Mouse (Mus musculus) CH12.LX (cell line): Measurements from ENCODE around the gene Cmip. TPM values are rescaled to one million over a fixed set of nuclear protein-coding genes. Genes with fewer than 3 reads are reported as not detected.

Experiments used
- DNase-seq: peaks from one replicate; pipeline ENCODE4 v3.0.0-alpha.2; 2013; ENCODE audit errors: extremely low read depth
- H3K27ac ChIP-seq: 2 replicates; pipeline ENCODE4 v1.5.1; 2012; ENCODE audit warnings: low read depth, mild to moderate bottlenecking, control low read depth, moderate library complexity; ENCODE audit not compliant: insufficient read depth
- H3K27me3 ChIP-seq: replicated peaks from 2 replicates; pipeline ENCODE3; 2012; ENCODE audit warnings: inconsistent platforms
- H3K36me3 ChIP-seq, 2 experiments: replicated peaks in 1 of 2; 2 replicates each; pipeline versions ENCODE3 to v1.6.1; 2012; ENCODE audit warnings: inconsistent platforms in 1 of 2, low read length in 1 of 2, mild to moderate bottlenecking in 1 of 2, mixed read lengths in 1 of 2, moderate library complexity in 1 of 2; ENCODE audit not compliant: control insufficient read depth in 1 of 2, insufficient read depth in 1 of 2
- H3K4me1 ChIP-seq, 2 experiments: 2 replicates each; pipeline ENCODE4 v1.6.1; 2012; ENCODE audit warnings: inconsistent platforms in 1 of 2, moderate library complexity in 1 of 2; ENCODE audit not compliant: insufficient read depth in 2 of 2, control insufficient read depth in 1 of 2
- H3K4me2 ChIP-seq: 2 replicates; pipeline ENCODE4 v1.6.1; 2012; ENCODE audit warnings: low read depth, mild to moderate bottlenecking, control low read depth; ENCODE audit not compliant: poor library complexity, insufficient read depth, severe bottlenecking
- H3K4me3 ChIP-seq, 3 experiments: fragments of 150-350 bp in 1 of 3; sonication (generic) in 1 of 3; replicated peaks in 1 of 3; 2 replicates each; pipeline versions ENCODE3 to v1.5.1; 2011 to 2012; ENCODE audit warnings: low read depth in 2 of 3, low read length in 2 of 3, mild to moderate bottlenecking in 2 of 3, moderate library complexity in 2 of 3, control low read depth in 1 of 3, improper control_type of control experiment in 1 of 3, inconsistent platforms in 1 of 3, mixed read lengths in 1 of 3; ENCODE audit not compliant: poor library complexity in 1 of 3
- H3K79me2 ChIP-seq: replicated peaks from 2 replicates; pipeline ENCODE4 v1.6.1; 2012; ENCODE audit warnings: mild to moderate bottlenecking, moderate library complexity; ENCODE audit not compliant: control insufficient read depth, poor library complexity, insufficient read depth, severe bottlenecking; ENCODE audit errors: extremely low read depth
- H3K9ac ChIP-seq: 2 replicates; pipeline ENCODE4 v1.6.1; 2012; ENCODE audit warnings: low read depth, mild to moderate bottlenecking, control low read depth, moderate library complexity; ENCODE audit not compliant: insufficient read depth
- H3K9me3 ChIP-seq: replicated peaks from 2 replicates; pipeline ENCODE3; 2012; ENCODE audit warnings: low read length, inconsistent platforms, mixed read lengths
- CHD1 ChIP-seq: IDR thresholded peaks from 2 replicates; pipeline ENCODE4 v1.6.1; 2012; ENCODE audit warnings: low read depth, low read length, improper control_type of control experiment, inconsistent platforms
- CHD2 ChIP-seq: IDR thresholded peaks from 2 replicates; pipeline ENCODE4 v1.6.1; 2011; ENCODE audit warnings: low read length, improper control_type of control experiment
- E2F4 ChIP-seq: IDR thresholded peaks from 2 replicates; pipeline ENCODE4 v1.6.1; 2011; ENCODE audit warnings: low read depth, low read length, improper control_type of control experiment; ENCODE audit not compliant: insufficient replicate concordance
- ELF1 ChIP-seq: IDR thresholded peaks from 2 replicates; pipeline ENCODE4 v1.6.1; 2014; ENCODE audit warnings: low read depth, mild to moderate bottlenecking, inconsistent platforms, low read length, improper control_type of control experiment
- GABPA ChIP-seq: IDR thresholded peaks from 2 replicates; pipeline ENCODE4 v1.6.1; 2012; ENCODE audit warnings: low read depth, low read length, improper control_type of control experiment, inconsistent platforms; ENCODE audit not compliant: insufficient replicate concordance
- HCFC1 ChIP-seq: IDR thresholded peaks from 2 replicates; pipeline ENCODE4 v1.6.1; 2012; ENCODE audit warnings: low read depth, mild to moderate bottlenecking, inconsistent platforms, low read length, improper control_type of control experiment
- IRF4 ChIP-seq: IDR thresholded peaks from 2 replicates; pipeline ENCODE4 v1.6.1; 2014; ENCODE audit warnings: low read depth, mild to moderate bottlenecking, inconsistent platforms, low read length, improper control_type of control experiment
- JUN ChIP-seq: IDR thresholded peaks from 2 replicates; pipeline ENCODE4 v1.6.1; 2011; ENCODE audit warnings: low read depth, mild to moderate bottlenecking, low read length, improper control_type of control experiment, moderate library complexity; ENCODE audit not compliant: insufficient read depth
- JUND ChIP-seq: conservative IDR thresholded peaks from 2 replicates; pipeline ENCODE4 v1.6.1; 2011; ENCODE audit warnings: low read depth, low read length, improper control_type of control experiment
- MAX ChIP-seq: IDR thresholded peaks from 2 replicates; pipeline ENCODE4 v1.6.1; 2011; ENCODE audit warnings: low read length, improper control_type of control experiment
- MEF2A ChIP-seq: IDR thresholded peaks from 2 replicates; pipeline ENCODE4 v1.6.1; 2014; ENCODE audit warnings: low read depth, mild to moderate bottlenecking, inconsistent platforms, low read length, improper control_type of control experiment, borderline replicate concordance
- POLR2A ChIP-seq: IDR thresholded peaks from 2 replicates; pipeline ENCODE4 v1.6.1; 2011; ENCODE audit warnings: low read depth, mild to moderate bottlenecking, improper control_type of control experiment, low read length
- RAD21 ChIP-seq: IDR thresholded peaks from 2 replicates; pipeline ENCODE4 v1.6.1; 2011; ENCODE audit warnings: low read depth, mild to moderate bottlenecking, low read length, improper control_type of control experiment, moderate library complexity
- RCOR1 ChIP-seq: conservative IDR thresholded peaks from 2 replicates; pipeline ENCODE4 v1.6.1; 2012; ENCODE audit warnings: low read depth, mild to moderate bottlenecking, inconsistent platforms, low read length, improper control_type of control experiment
- SIN3A ChIP-seq: IDR thresholded peaks from 2 replicates; pipeline ENCODE4 v1.6.1; 2012; ENCODE audit warnings: low read length, improper control_type of control experiment, inconsistent platforms
- SMC3 ChIP-seq: IDR thresholded peaks from 2 replicates; pipeline ENCODE4 v1.6.1; 2011; ENCODE audit warnings: low read depth, low read length, improper control_type of control experiment
- TBP ChIP-seq: conservative IDR thresholded peaks from 2 replicates; pipeline ENCODE4 v1.6.1; 2011; ENCODE audit warnings: low read depth, low read length, improper control_type of control experiment
- USF1 ChIP-seq: IDR thresholded peaks from 2 replicates; pipeline ENCODE4 v1.6.1; 2014; ENCODE audit warnings: low read depth, mild to moderate bottlenecking, inconsistent platforms, low read length, improper control_type of control experiment
- ZC3H11A ChIP-seq: IDR thresholded peaks from 2 replicates; pipeline ENCODE4 v1.6.1; 2012; ENCODE audit warnings: low read depth, mild to moderate bottlenecking, inconsistent platforms, low read length, improper control_type of control experiment
- ZKSCAN1 ChIP-seq: IDR thresholded peaks from 2 replicates; pipeline ENCODE4 v1.6.1; 2012; ENCODE audit warnings: low read depth, inconsistent platforms, low read length, improper control_type of control experiment, borderline replicate concordance
- ZMIZ1 ChIP-seq: IDR thresholded peaks from 2 replicates; pipeline ENCODE4 v1.6.1; 2012; ENCODE audit warnings: low read depth, mild to moderate bottlenecking, inconsistent platforms, low read length, improper control_type of control experiment
- dilution Hi-C: fragments of 300-500 bp; cut with MboI; formaldehyde crosslinking; loops from 2 replicates; pipeline ENCODE4 v1.14.3; 2020; ENCODE audit warnings: low sequenced_read_pairs; ENCODE audit not compliant: extremely low pct_unique_long_range_greater_than_20kb, extremely low pct_ligation_motif_present
- in situ Hi-C: fragments of 300-500 bp; cut with MboI; formaldehyde crosslinking; loops from 3 replicates; pipeline ENCODE4 v1.14.3; 2019; ENCODE audit warnings: low sequenced_read_pairs, low pct_ligation_motif_present, low pct_unique_long_range_greater_than_20kb, mixed read lengths
- polyA plus RNA-seq: library from polyadenylated mRNA; unstranded; fragments of >175 nt; gene quantifications from 2 replicates; pipeline ENCODE4 v1.2.1, GENCODE M21; 2012; ENCODE audit warnings: low read depth; ENCODE audit not compliant: insufficient read length
- total RNA-seq, 2 experiments: library from RNA; depleted of rRNA; stranded (reverse); fragments of 300-350 nt in 1 of 2; fragments of >200 nt in 1 of 2; gene quantifications; 2 replicates each; pipeline ENCODE4 v1.2.3; 2012 to 2014

The Cmip gene
- total and polyA plus RNA-seq, 3 experiments: 5.2 to 39.0 (median 16.5) TPM

- dilution Hi-C loops: no loop called here
- in situ Hi-C loops: no loop called here
- Histone ChIP-seq H3K9ac (no peak overlapping the region), H3K4me2 (no peak overlapping the region), H3K79me2 (peaks cover 17% of the 10 kb centered on the region), H3K27me3 (no peaks in the 10 kb centered on the region), H3K27ac (no peak overlapping the region), H3K9me3 (no peaks in the 10 kb centered on the region), H3K36me3 (peaks cover 8 to 54% of the 10 kb centered on the region in 2 experiments), H3K4me3 (no peak overlapping the region), H3K4me1 (peaks cover 12 to 44% of the 10 kb centered on the region in 2 experiments)
- DNase-seq: no peak
- no peak for TF ChIP-seq MEF2A
- TF ChIP-seq TBP: no peak
- TF ChIP-seq ELF1: no peak
- TF ChIP-seq USF1: no peak
- no peak for TF ChIP-seq POLR2A
- no peak for TF ChIP-seq RAD21
- no peak for TF ChIP-seq JUN
- no peak for TF ChIP-seq SIN3A
- no peak for TF ChIP-seq GABPA
Measured at GRCm38 (mm10) chr8:117278234-117278633, 21.4 kb downstream of the Cmip start.

GRCm38 (mm10) chr8:117278668-117279132, 21.8 kb downstream of the Cmip start:
- no peak for DNase-seq
- H3K4me1 ChIP-seq: peaks cover 14 to 44% of the 10 kb centered on the region in 2 experiments
- dilution Hi-C loops: no loop called here
- H3K9ac ChIP-seq: no peak overlapping the region
- no peak overlapping the region for H3K27ac ChIP-seq
- in situ Hi-C loops: no loop called here
- H3K79me2 ChIP-seq: peaks cover 14% of the 10 kb centered on the region
- no peak for TF ChIP-seq IRF4
- no peak for TF ChIP-seq CHD2
- TF ChIP-seq JUND: no peak
- no peak for TF ChIP-seq RCOR1
- TF ChIP-seq ZC3H11A: no peak
- no peak for TF ChIP-seq ZMIZ1
- no peak for TF ChIP-seq SIN3A
- TF ChIP-seq MEF2A: no peak
- no peak for TF ChIP-seq CHD1
- TF ChIP-seq ZKSCAN1: no peak
- TF ChIP-seq E2F4: no peak
- TF ChIP-seq MAX: no peak
- no peak for TF ChIP-seq HCFC1
- TF ChIP-seq USF1: no peak
- no peak for TF ChIP-seq SMC3
- peaks cover 7 to 53% of the 10 kb centered on the region in 2 experiments for H3K36me3 ChIP-seq
- no peak overlapping the region for H3K4me2 ChIP-seq
- no peaks in the 10 kb centered on the region for H3K9me3 ChIP-seq
- H3K27me3 ChIP-seq: no peaks in the 10 kb centered on the region
- H3K4me3 ChIP-seq: no peak overlapping the region
